Mouse (Mus musculus): ENCODE measurements around the gene Map4.
A peak's percentile ranks its signal among the peaks of the same experiment; 100 is the strongest.
"Not testable (repeated sequence)": the region's sequence is repeated elsewhere in the genome, so short reads cannot be mapped to it uniquely, and the experiment has no call there.

Gene Map4

DNA sequence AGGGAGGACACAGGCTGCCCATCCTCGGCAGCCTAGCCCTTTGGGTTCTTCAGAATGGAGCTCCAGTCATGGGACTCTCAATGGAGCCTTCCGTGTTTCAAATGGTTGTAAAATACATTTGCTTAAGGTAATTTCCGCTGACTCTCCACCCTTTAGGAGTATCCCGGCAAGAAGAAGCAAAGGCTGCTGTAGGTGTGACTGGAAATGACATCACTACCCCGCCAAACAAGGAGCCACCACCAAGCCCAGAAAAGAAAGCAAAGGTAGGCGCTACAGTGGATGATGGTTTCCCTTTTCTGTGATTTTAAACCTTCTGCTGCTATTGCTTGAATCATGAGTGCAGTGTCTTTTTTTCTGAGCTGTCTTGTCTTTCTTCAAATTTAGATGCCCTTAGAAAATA is 131.6 kb downstream of the Map4 start:
- DNase-seq (ENCODE audit: low spot score in 2 of 2): no peak

DNA sequence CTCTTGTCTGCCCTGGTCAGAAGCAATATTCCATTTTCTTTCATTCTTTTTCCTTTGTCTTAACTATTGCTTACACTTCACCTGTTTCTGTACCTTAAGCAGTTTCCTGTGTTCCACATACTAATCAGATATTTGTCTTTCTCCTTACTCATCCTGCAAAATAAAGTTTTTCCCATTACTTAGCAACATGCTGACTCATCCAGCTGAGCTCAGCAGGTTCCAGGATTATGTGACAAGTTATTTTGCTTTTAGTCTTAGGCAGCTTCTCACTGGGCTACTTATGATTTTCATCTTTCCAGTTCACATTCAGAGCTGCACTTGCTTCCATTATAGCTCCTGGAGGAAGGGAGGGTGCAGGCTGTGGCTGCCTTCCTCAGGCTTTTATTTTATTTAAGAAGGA is 133.4 kb downstream of the Map4 start:
- no peak for DNase-seq (ENCODE audit: low spot score in 2 of 2)

DNA sequence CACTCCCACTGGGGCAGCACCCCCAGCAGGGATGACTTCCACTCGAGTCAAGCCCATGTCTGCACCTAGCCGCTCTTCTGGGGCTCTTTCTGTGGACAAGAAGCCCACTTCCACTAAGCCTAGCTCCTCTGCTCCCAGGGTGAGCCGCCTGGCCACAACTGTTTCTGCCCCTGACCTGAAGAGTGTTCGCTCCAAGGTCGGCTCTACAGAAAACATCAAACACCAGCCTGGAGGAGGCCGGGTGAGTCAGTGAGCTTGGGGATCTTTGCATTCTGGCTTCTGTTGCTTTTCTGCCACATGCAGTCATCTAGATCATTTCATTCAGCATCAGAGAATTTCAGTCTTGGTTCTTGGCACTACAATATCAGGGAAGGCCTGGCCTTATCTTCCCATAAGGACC is 137.5 kb downstream of the Map4 start:
- DNase-seq (ENCODE audit: low spot score in 2 of 2): no peak

DNA sequence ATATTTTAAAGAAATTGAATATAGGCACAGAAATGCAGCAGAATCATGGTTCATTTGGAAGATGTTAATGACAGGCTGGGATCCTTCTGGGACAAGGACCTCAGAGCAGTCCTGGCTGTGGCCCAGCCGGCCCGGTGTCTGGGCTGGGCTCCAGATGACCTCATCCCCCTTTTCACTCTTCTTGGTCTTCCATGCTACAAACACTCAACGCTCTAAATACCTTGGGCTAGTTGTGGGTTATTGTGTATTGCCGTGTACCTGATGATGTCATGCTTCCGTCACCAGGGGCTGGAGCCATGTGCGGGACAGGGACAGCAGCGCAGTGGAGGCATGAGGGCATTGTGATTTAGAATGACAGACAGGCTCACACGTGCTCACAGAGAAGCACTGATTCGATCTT is 139.1 kb downstream of the Map4 start:
- DNase-seq (ENCODE audit: low spot score in 2 of 2): no peak

DNA sequence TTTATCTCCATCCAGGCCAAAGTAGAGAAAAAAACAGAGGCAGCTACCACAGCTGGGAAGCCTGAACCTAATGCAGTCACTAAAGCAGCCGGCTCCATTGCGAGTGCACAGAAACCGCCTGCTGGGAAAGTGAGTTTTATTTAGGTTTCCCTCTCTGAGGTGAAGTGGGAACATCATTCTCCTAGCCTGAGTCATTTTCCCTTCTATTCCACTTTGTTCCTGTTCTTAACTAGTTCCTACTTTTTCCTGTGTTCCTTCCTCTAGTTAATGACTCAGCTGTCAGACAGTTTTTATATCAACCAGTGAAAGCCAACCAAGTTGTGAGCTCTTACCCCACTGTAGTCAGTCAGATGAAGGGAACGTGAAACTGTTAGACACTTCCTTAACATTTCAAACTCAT is 139.8 kb downstream of the Map4 start:
- no peak for DNase-seq (ENCODE audit: low spot score in 2 of 2)

DNA sequence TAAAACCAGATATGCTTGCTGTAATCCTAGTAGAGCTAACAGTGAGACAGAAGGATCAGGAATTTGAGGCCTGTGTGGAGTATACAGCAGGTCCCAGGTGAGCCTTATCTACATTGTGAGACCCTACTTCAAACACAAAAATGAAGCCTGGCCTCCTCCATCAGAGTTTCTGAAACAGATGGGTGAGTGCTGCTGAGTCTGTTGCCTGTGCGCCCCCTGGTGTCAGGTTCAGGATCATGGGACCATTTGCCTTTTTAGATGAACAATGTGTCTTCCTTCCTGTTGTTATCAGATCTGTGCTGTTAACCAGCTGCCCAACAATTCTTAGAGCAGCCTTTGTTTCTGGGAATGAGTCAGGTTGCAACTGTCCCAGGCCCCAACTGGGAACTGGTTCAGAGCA is 140.6 kb downstream of the Map4 start:
- peak; percentile 27 to 48 for DNase-seq (ENCODE audit: low spot score in 2 of 2)

DNA sequence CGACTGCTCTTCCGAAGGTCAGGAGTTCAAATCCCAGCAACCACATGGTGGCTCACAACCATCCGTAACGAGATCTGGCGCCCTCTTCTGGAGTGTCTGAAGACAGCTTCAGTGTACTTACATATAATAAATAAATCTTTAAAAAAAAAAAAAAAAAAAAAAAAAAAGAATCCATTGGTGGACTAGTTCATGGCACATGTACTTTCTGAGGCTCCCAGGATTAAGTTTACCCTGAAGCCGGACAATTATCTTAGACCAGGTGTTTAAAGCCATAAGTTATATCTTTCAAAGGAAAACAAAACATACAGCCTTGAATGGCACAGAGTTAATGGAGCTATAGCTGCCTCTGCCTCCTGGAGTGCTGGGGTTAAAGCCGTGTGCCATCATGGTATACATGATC is 145.2 kb downstream of the Map4 start:
- not testable (repeated sequence) for DNase-seq (ENCODE audit: low spot score in 2 of 2)

DNA sequence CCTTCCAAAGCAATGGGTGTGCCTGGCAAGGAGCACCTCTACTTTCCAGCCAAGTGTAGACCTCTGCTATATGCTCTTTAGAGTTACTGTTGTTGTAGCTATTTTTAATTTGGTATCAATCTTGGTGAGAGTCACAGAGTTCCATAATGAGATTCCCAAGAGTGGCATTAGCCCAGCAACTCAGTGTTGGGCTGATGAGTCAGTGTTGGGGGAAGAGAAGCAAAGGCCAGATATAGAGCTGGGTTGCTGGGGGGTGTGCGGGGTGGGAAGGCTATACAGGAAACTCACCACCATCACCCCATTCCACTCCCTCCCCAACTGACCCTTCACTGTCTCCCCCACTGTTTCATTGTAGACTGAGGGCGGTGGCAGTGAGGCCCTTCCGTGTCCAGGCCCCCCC is 149.8 kb downstream of the Map4 start:
- DNase-seq (ENCODE audit: low spot score in 2 of 2): no peak

DNA sequence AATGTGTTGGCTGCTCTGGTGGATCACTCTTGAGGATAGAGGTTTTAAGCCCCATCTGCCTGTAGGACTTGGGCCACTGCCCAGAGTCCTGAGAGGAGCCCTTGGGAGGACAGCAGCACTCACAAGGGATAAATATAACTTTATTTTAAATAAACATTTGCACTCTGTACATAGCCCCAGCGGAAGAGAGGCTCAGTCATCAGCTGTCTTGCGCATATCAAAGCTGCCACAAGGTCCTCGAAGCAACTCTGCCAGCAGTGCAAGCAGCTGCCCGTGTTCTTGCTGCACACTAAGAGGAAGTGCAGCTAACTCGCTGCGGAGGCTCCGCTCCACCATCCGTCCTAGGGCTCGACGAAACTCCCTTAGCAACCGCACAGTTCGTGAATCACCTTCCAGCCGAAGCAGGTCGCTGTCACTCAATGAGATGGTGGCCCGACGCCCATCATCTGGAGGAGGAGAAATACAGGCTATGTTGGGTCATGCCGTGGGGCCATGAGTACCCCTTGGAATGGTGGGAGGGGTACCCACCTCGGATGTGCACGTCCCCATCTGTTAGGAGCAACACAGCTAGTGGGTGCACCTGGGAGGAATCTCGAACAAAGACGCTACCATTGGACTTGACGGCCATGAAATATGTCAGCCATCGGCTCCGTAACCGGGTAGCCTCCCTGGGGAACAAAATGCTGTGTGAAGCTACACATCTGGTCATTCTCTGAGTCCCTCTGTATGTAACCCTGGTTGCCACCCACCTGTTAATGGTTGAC is 153.1 kb downstream of the Map4 start:
- no peak for DNase-seq (ENCODE audit: low spot score in 2 of 2)

DNA sequence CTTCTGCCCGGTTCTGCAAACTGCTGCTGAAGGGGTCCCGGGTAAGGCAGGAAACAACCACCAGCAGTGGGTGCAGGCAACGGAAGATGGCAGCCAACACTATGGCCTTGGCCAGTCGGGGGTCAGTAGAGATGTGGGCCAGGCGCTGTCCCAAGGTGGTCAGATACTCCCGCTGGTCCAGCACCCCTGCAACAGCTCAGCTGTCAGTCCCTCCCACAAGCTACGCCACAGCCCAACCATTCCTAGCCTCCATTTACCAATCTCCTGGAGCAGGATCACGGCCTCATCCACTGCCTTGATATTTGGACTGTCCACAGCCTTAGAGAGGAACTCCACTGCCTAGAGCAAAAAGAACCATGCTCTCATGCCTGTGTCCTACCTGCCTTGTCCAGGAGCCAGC is 154.4 kb downstream of the Map4 start:
- no peak for DNase-seq (ENCODE audit: low spot score in 2 of 2)

DNA sequence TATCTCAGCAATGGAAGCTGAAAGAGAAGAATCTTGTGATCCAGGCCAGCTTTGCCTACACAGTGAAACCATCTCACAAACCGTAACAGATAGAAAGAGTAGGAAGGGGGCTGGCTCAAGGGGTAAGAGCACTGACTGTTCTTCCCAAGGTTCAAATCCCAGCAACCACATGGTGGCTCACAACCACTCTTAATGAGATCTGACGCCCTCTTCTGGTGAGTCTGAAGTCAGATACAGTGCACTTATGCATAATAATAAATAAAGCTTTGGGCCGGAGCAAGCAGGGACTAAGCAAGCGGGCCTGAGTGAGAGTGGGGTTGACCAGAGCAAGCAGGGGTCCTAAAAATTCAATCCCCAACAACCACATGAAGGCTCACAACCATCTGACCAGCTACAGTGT is 162.0 kb downstream of the Map4 start:
- no peak for DNase-seq (ENCODE audit: low spot score in 2 of 2)

DNA sequence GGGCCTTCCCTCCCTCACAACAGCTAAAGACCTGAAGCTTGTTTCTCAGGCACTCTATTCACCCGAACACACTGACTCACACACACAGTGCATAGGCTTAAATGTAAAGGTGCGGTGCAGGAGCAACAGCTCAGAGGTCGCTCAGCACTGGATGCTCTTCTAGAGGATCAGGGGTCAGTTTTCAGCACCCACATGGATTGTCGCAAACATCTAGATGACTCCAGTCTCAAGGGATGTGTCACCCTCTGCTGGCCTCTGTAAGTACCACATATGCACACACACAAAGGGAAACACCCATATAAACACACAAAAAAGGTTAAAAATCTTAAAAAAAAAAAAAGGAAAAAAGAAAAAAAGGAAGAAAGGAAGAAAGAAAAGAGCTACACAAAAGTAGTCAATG is 163.5 kb downstream of the Map4 start:
- DNase-seq (ENCODE audit: low spot score in 2 of 2): no peak

DNA sequence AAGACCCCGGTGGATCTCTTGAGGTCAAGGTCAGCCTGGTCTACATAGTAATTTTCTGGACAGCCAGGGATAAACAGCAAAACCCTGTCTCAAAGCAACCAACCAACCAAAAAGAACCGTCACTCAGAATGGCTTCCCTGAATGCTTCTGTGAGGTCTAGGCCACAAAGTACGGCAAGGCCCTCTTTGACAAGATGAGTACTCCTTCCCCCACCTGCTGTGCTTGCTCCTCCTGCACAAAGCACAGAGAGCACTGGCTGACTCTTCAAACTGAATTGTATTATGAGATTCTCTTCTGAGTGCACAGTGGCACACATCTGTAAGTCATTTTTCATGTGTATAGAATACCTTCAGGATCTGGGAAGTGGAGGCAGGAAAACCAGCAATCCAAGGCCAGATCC is 166.5 kb downstream of the Map4 start:
- DNase-seq (ENCODE audit: low spot score in 2 of 2): no peak

DNA sequence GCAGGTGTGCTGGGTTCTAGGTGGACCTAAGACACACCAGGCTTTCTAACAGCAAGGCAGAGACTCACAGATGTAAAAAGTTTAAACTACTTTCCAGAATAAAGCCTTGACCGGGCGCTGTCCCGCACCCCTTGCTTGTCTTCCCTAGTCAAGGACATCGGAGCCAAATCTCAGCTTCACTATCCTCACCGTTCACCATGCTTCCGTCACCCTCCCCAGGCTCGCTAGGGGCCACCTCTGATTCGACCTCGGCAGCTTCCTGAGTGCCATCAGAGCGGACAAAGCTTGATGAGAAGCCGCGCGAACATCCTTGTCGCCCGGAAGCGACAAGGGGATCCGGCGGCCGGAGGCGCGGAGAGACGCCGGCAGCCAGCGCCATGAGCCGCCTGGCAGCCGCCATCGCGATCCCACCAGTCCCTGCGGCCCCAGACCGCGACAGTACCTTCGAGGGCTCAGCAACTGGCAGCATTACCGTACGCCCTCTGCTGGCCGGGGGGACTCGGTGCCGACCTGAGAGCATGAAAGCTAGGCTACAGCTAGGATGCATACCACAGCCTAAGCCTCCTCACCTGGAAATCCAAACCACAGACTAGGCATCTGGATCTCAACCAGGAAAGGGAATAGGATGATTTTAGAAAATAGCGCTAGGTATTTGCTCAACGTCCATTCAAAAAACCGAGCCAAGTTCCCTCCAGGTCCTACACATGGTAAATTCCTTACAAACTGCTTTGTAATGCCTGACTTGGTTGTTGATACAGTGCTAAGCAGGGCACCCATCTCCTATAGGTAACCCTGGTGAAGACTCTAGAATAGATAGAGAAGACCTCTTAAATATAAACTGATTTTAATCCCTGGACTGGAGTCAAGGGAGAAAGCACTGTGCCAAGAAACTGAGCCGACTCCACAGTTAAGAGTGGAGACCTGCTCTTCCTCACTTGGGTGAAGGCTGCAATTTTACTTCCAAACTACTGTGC is 169.7 kb downstream of the Map4 start:
- DNase-seq (ENCODE audit: low spot score in 2 of 2): peak; percentile 86 to 92

DNA sequence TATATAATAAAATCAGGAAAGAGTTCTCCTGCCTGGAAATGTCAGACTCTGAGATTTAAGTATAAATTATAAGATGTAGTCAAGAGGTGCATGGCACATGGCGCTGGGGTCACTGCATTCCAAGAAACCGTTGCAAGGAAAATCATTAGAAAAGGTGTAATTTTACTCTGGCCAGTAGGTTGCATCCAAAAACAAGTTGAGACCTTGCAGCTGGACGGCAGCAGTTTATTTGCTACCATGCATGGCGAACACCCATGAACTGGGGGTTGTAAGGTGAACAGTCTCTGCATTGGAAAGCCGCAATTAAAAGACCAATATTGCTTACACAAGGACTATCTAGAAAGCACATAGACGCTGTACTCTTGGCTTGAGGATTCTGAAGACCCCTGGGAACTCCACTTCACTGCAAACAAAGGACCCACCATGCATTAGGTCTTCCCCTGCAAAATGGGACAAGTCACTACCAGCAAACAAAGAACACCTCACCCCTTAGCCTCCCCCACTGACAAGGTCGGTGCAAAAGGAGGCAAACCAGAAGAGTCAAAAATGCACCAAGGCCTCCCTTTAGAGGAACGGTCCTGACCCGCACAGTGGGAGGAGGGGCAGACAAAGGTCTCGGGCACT is 185.2 kb downstream of the Map4 start:
- no peak for DNase-seq (ENCODE audit: low spot score in 2 of 2)

DNA sequence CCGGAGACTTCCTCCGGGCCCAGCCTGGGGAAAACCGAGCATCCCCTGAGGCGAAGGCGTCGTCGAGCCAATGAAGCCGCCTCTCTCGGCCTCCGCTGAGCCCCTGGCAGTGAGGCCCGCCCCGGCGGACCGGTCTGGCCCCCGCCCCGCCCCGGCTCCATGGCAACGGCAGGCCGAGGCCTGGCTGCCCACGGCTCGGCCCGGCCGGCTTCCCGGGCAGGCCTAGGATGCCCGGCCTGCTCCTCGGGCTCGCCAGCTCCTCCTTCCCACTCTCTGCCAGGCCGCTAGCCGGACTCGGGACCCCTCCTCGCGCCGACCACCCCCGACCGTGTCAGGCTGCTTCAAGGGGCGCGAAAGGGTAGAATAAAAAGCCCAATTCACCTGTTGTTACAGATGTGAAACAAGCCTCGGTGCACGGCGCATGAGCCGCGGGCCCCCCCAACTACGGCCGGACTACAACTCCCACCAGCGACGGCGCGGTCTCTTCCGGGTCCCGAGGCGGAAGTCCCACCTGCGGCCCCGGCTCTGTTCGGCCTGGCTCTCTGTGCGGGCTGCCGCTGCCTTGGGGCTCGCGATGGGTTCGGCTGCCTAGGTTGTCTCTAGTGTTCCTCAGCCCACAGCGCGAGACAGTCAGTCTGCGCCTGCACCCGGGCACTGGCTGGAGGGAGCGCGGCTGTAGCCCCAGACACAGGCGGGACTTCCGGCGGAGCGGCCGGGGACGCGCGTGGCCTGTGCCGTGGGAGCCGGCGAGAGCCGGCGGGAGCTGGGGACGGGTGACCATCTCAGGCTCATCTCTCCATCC is 185.9 kb downstream of the Map4 start, which contains the start of gene Smarcc1:
Gene Smarcc1, plus strand, starts transcription at position 732 of the 802 bp plus-strand sequence.
- DNase-seq (ENCODE audit: low spot score in 2 of 2): peak; percentile 86 to 94

DNA sequence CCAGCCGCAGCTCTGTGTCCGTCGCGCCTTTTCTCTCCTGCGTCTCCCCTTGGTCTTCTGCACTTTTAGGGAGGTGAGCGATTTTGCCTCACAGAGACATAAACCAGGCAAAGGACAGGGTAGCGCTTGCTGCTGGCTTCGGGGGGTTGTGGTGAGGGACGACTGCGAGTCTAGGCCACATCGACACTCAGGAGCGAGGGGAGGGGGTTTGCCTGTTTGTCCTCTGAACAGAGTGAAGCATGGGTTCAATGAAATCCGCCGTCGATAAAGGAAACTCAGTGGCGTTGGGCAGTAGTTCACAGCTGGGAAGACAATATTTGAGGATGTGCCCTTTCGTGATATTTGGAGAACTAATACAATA is 186.5 kb downstream of the Map4 start, which contains the start of gene Dhx30:
Gene Dhx30, minus strand, starts transcription at position 52 of the 361 bp plus-strand sequence.
- no peak for DNase-seq (ENCODE audit: low spot score in 2 of 2)

DNA sequence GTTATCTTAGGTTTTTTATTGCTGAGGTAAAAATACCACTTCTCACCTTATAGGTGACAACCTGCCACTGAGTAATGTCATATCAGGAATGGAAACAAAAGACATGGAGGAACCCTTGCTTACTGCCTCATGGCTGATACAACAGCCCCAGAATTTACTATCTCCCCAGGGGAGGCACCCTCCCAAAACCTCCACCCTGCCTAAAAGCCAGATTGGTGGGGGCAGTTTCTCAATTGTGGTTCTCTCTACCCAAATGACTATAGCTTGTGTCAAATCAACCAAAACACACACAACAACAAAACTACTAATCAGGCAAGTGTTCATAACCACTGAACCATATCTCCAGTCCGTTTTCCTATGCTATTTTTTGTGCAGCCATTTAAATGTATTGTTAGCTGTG is 187.0 kb downstream of the Map4 start:
- no peak for DNase-seq (ENCODE audit: low spot score in 2 of 2)

DNA sequence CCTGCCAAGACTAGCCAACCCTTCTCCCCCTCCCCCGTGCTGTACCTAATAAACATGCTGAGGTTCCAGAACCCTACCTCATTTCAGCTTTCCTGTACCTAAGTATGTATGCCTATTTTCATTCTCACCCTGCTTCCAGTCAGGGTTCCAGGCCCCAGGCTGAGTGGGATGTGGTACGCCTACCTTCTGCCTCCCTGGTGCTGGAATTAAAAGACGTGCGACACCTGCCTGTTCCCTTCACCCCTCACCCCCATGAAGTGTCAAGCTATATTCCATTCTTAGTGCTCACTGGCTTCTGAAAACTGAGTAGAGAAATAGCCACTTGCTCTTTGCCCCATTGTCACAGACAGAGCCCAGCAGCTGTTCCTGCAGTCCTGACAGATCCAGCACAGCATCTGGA is 190.2 kb downstream of the Map4 start:
- no peak for DNase-seq (ENCODE audit: low spot score in 2 of 2)

DNA sequence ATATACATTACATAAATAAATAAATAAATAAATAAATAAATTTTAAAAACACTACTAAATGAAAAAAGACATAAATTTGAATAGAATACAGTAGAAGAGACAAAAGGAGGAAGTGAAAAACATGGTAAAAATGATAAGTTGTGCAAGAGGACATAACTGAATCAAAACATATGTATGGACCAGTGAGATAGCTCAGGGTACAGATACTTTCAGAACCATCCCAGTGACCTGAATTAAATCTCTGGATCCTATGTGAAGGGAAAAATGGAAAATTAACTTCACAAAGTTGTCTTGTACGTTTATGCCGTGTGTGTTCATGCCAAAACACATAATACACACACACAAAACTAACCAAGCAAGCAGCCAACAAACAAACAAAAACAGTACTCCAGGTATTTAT is 192.1 kb downstream of the Map4 start:
- no peak for DNase-seq (ENCODE audit: low spot score in 2 of 2)

DNA sequence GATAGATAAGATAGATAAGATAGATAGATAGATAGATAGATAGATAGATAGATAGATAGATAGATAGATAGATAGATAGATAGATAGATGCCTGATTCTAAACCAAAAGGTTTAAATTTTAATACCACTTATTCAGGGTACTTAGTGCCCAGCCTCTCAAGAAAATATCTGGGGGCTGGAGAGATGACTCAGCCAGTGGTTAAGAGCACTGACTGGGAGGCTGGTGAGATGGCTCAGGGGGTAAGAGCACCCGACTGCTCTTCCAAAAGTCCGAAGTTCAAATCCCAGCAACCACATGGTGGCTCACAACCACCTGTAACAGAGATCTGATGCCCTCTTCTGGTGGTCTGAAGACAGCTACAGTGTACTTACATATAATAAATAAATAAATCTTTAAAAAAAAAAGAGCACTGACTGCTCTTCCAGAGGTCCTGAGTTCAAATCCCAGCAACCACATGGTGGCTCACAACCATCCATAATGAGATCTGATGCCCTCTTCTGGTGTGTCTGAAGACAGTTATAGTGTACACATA is 192.8 kb downstream of the Map4 start:
- not testable (repeated sequence) for DNase-seq (ENCODE audit: low spot score in 2 of 2)
